Mouse (Mus musculus) Patski (cell line): ENCODE results near the gene Acer3. TPM values are rescaled to one million over a fixed set of nuclear protein-coding genes. Genes with fewer than 3 reads are reported as not detected.
A peak's percentile ranks its signal among the peaks of the same experiment; 100 is the strongest.
"Not testable (repeated sequence)": the region's sequence is repeated elsewhere in the genome, so short reads cannot be mapped to it uniquely, and the experiment has no call there.

Source experiments
- ATAC-seq: fragments of 100-300 bp; one replicate; pipeline ENCODE4 v1.8.0; 2021
- CTCF ChIA-PET: fragments of 350-600 bp; sonication (Branson Sonifier 250); formaldehyde crosslinking; loops from one replicate; lab custom pipeline; 2022; ENCODE audit warnings: inconsistent platforms; lab: Charles Lee
- POLR2A ChIA-PET: fragments of 350-600 bp; sonication (Branson Sonifier 250); formaldehyde crosslinking; loops from one replicate; lab custom pipeline; 2022; ENCODE audit warnings: antibody characterized with exemption, inconsistent platforms; lab: Charles Lee
- DNase-seq: peaks from one replicate; pipeline ENCODE4 v3.0.0-alpha.2; 2011; ENCODE audit warnings: low read depth, low spot score
- H3K27me3 ChIP-seq: fragments of 371-371 bp; one replicate; pipeline ENCODE4 v1.5.1; 2021
- CTCF ChIP-seq: fragments of 100-300 bp; IDR thresholded peaks from one replicate; pipeline ENCODE4 v1.5.1; 2021
- in situ Hi-C: fragments of 300-500 bp; cut with MboI; formaldehyde crosslinking; loops from 3 replicates; pipeline ENCODE4 v1.11.1; 2018; ENCODE audit warnings: low pct_unique_long_range_greater_than_20kb, mixed read lengths
- polyA plus RNA-seq: library from polyadenylated mRNA; unstranded; gene quantifications from one replicate; pipeline ENCODE4 v1.2.3, GENCODE M21; 2021

Acer3 gene
- polyA plus RNA-seq, 1 experiment from 2014 or later, result 67.8 TPM

- no peaks in the 10 kb centered on the region for H3K27me3 ChIP-seq
- DNase-seq (no peak), ATAC-seq (no peak)
- TF ChIP-seq CTCF, result no peak
- in situ Hi-C loops, result no loop called here
- ChIA-PET CTCF (interaction anchor here (7.0 kb wide), 1 partner anchor 34 kb away, joined by 110 read pairs; no protein-coding TSS in a partner anchor), POLR2A (no interaction called here)
These were observed 132.8 kb downstream of the Acer3 start for GRCm38 (mm10) chr7:98188238-98188637.

GRCm38 (mm10) chr7:98187332-98187731, 133.7 kb downstream of the Acer3 start:
- DNase-seq, H3K27me3 ChIP-seq, POLR2A ChIA-PET, ATAC-seq, in situ Hi-C loops: not testable (repeated sequence)
- CTCF ChIA-PET, result interaction anchor here (1.3 to 7.0 kb wide), 2 partner anchors 33 to 59 kb away, joined by 4 to 110 read pairs; no protein-coding TSS in a partner anchor

GRCm38 (mm10) chr7:98186637-98187036, 134.4 kb downstream of the Acer3 start:
- CTCF ChIA-PET, result interaction anchor here (1.0 to 7.0 kb wide), 3 partner anchors 20 to 59 kb away, joined by 3 to 110 read pairs (median 4); no protein-coding TSS in a partner anchor
- DNase-seq, result no peak
- POLR2A ChIA-PET, result interaction anchor here (0.7 to 1.1 kb wide), 2 partner anchors 11 to 22 kb away, joined by 3 to 4 read pairs; no protein-coding TSS in a partner anchor
- no peaks in the 10 kb centered on the region for H3K27me3 ChIP-seq
- in situ Hi-C loops, result no loop called here
- ATAC-seq, result no peak
- TF ChIP-seq CTCF, result no peak

GRCm38 (mm10) chr7:98185326-98185725, 135.7 kb downstream of the Acer3 start:
- ATAC-seq, result no peak
- DNase-seq, result no peak
- no peak for TF ChIP-seq CTCF
- H3K27me3 ChIP-seq, result no peaks in the 10 kb centered on the region
- POLR2A ChIA-PET, result no interaction called here
- in situ Hi-C loops, result no loop called here
- CTCF ChIA-PET, result interaction anchor here (0.9 to 7.0 kb wide), 5 partner anchors 11 to 44 kb away, joined by 3 to 110 read pairs (median 4); no protein-coding TSS in a partner anchor

- POLR2A ChIA-PET, result interaction anchor here (1.2 to 1.7 kb wide), 2 partner anchors 15 to 21 kb away, joined by 4 to 11 read pairs; no protein-coding TSS in a partner anchor
- in situ Hi-C loops, result no loop called here
- no peaks in the 10 kb centered on the region for H3K27me3 ChIP-seq
- no peak for TF ChIP-seq CTCF
- CTCF ChIA-PET, result interaction anchor here (1.2 to 2.1 kb wide), 4 partner anchors 12 to 23 kb away, joined by 3 to 15 read pairs (median 7); no protein-coding TSS in a partner anchor
- DNase-seq, result no peak
- peak; percentile 60 for ATAC-seq
These were observed 142.3 kb downstream of the Acer3 start for GRCm38 (mm10) chr7:98178560-98179231.

GRCm38 (mm10) chr7:98177929-98178559, 143.0 kb downstream of the Acer3 start, which contains the start of gene Capn5:
TSS of gene Capn5 (minus strand) at chr7:98178274.
- ChIA-PET POLR2A (interaction anchor here (1.7 kb wide), 1 partner anchor 14 kb away, joined by 11 read pairs; no protein-coding TSS in a partner anchor), CTCF (interaction anchor here (1.2 to 2.1 kb wide), 2 partner anchors 13 to 18 kb away, joined by 3 to 15 read pairs; no protein-coding TSS in a partner anchor)
- peak; percentile 49 for ATAC-seq
- no peak for TF ChIP-seq CTCF
- no peaks in the 10 kb centered on the region for H3K27me3 ChIP-seq
- DNase-seq, result no peak
- in situ Hi-C loops, result no loop called here

- H3K27me3 ChIP-seq, result no peaks in the 10 kb centered on the region
- no peak for ATAC-seq
- DNase-seq, result no peak
- in situ Hi-C loops, result no loop called here
- no peak for TF ChIP-seq CTCF
- ChIA-PET POLR2A (no interaction called here), CTCF (interaction anchor here (1.2 to 1.5 kb wide), 2 partner anchors 13 to 20 kb away, joined by 4 to 5 read pairs; no protein-coding TSS in a partner anchor)
These were observed 143.5 kb downstream of the Acer3 start for GRCm38 (mm10) chr7:98177566-98177928.

- POLR2A ChIA-PET, result no interaction called here
- TF ChIP-seq CTCF, result no peak
These were observed 143.9 kb downstream of the Acer3 start for GRCm38 (mm10) chr7:98177071-98177485.

GRCm38 (mm10) chr7:98176322-98177070, 144.5 kb downstream of the Acer3 start:
- in situ Hi-C loops, result no loop called here
- no peaks in the 10 kb centered on the region for H3K27me3 ChIP-seq
- DNase-seq (no peak), ATAC-seq (no peak)
- ChIA-PET CTCF (interaction anchor here (1.2 to 1.5 kb wide), 2 partner anchors 14 to 19 kb away, joined by 4 to 5 read pairs; no protein-coding TSS in a partner anchor), POLR2A (interaction anchor here (1.5 kb wide), 1 partner anchor 10 kb away, joined by 4 read pairs; no protein-coding TSS in a partner anchor)
- no peak for TF ChIP-seq CTCF

More at GRCm38 (mm10) chr7:98177071-98177485, 143.9 kb downstream of the Acer3 start:
- ATAC-seq, result no peak
- in situ Hi-C loops, result no loop called here
- CTCF ChIA-PET, result interaction anchor here (1.2 to 1.5 kb wide), 2 partner anchors 14 to 20 kb away, joined by 4 to 5 read pairs; no protein-coding TSS in a partner anchor
- H3K27me3 ChIP-seq, result no peaks in the 10 kb centered on the region
- no peak for DNase-seq
